Mouse (Mus musculus): ENCODE data around the gene Vat1l. TPM values are rescaled to one million over a fixed set of nuclear protein-coding genes. Genes with fewer than 3 reads are reported as not detected.
A peak's percentile ranks its signal among the peaks of the same experiment; 100 is the strongest.

Vat1l gene
- total and polyA plus RNA-seq, 3 experiments: not detected

- H3K27ac ChIP-seq (ENCODE audit: control insufficient read depth, low read depth, low read length): no peak overlapping the region
- H3K4me3 ChIP-seq (ENCODE audit: control insufficient read depth in 1 of 2, insufficient read depth in 1 of 2, low read depth in 2 of 2, low read length in 2 of 2): no peak overlapping the region
- H3K27me3 ChIP-seq (ENCODE audit: control insufficient read depth in 1 of 2, insufficient read depth in 2 of 2, low read length in 2 of 2): no peaks in the 10 kb centered on the region
- H3K9me3 ChIP-seq (replicated peaks; ENCODE audit: insufficient read depth, low read length): no peaks in the 10 kb centered on the region
- no peak for DNase-seq (ENCODE audit: low read depth, low spot score)
- no peak overlapping the region for H3K9ac ChIP-seq (ENCODE audit: control insufficient read depth, low read depth, low read length, poor library complexity, severe bottlenecking)
- H3K36me3 ChIP-seq (ENCODE audit: control insufficient read depth in 1 of 2, insufficient read depth in 2 of 2, low read length in 2 of 2): no peaks in the 10 kb centered on the region
- TF ChIP-seq RAD21 (IDR thresholded peaks at IDR 0.05; ENCODE audit: low read depth, low read length) (no peak), USF1 (IDR thresholded peaks at IDR 0.05; ENCODE audit: low read depth, low read length) (no peak), ZKSCAN1 (IDR thresholded peaks at IDR 0.05; ENCODE audit: low read depth, low read length) (no peak), POLR2AphosphoS5 (IDR thresholded peaks at IDR 0.05; ENCODE audit: borderline replicate concordance, low read depth, low read length) (no peak), CTCF (IDR thresholded peaks at IDR 0.05 in 2 of 3, conservative IDR thresholded peaks at IDR 0.05 in 1 of 3; ENCODE audit: control insufficient read depth in 1 of 3, insufficient read depth in 1 of 3, low read depth in 2 of 3, low read length in 3 of 3, poor library complexity in 1 of 3, severe bottlenecking in 1 of 3) (no peak), MYC (IDR thresholded peaks at IDR 0.05; ENCODE audit: low read depth, low read length) (no peak), SIN3A (IDR thresholded peaks at IDR 0.05; ENCODE audit: low read length) (no peak), RCOR1 (IDR thresholded peaks at IDR 0.05; ENCODE audit: low read depth, low read length) (no peak), MAZ (IDR thresholded peaks at IDR 0.05; ENCODE audit: low read depth, low read length) (no peak), NRF1 (IDR thresholded peaks at IDR 0.05; ENCODE audit: insufficient read depth, low read depth, low read length, poor library complexity, severe bottlenecking) (no peak), BHLHE40 (IDR thresholded peaks at IDR 0.05; ENCODE audit: borderline replicate concordance, low read depth, low read length) (no peak), GABPA (IDR thresholded peaks at IDR 0.05; ENCODE audit: low read depth, low read length) (no peak), MAFK (IDR thresholded peaks at IDR 0.05; ENCODE audit: borderline replicate concordance, low read depth, low read length) (no peak)
- no peaks in the 10 kb centered on the region; a peak in 1 of 4 replicates for H3K4me1 ChIP-seq (ENCODE audit: control insufficient read depth in 1 of 2, insufficient read depth in 2 of 2, low read length in 2 of 2)
- H3K79me2 ChIP-seq (ENCODE audit: control insufficient read depth, insufficient read depth, low read length, poor library complexity): no peaks in the 10 kb centered on the region
Observed at GRCm38 (mm10) chr8:114384189-114384588, 178.8 kb downstream of the Vat1l start.

GRCm38 (mm10) chr8:114387494-114387893, 182.1 kb downstream of the Vat1l start:
- no peak overlapping the region for H3K4me3 ChIP-seq (ENCODE audit: control insufficient read depth in 1 of 2, insufficient read depth in 1 of 2, low read depth in 2 of 2, low read length in 2 of 2)
- H3K79me2 ChIP-seq (ENCODE audit: control insufficient read depth, insufficient read depth, low read length, poor library complexity): no peaks in the 10 kb centered on the region
- no peaks in the 10 kb centered on the region; a peak in 1 of 4 replicates for H3K4me1 ChIP-seq (ENCODE audit: control insufficient read depth in 1 of 2, insufficient read depth in 2 of 2, low read length in 2 of 2)
- DNase-seq (ENCODE audit: low read depth, low spot score): peak; percentile 32
- no peaks in the 10 kb centered on the region for H3K36me3 ChIP-seq (ENCODE audit: control insufficient read depth in 1 of 2, insufficient read depth in 2 of 2, low read length in 2 of 2)
- no peaks in the 10 kb centered on the region for H3K9me3 ChIP-seq (replicated peaks; ENCODE audit: insufficient read depth, low read length)
- no peaks in the 10 kb centered on the region for H3K27me3 ChIP-seq (ENCODE audit: control insufficient read depth in 1 of 2, insufficient read depth in 2 of 2, low read length in 2 of 2)
- no peak overlapping the region for H3K27ac ChIP-seq (ENCODE audit: control insufficient read depth, low read depth, low read length)
- TF ChIP-seq UBTF (IDR thresholded peaks at IDR 0.05; ENCODE audit: borderline replicate concordance, insufficient read depth, low read depth, low read length) (no peak), USF2 (IDR thresholded peaks at IDR 0.05; ENCODE audit: borderline replicate concordance in 1 of 2, insufficient read depth in 1 of 2, low read depth in 1 of 2, low read length in 2 of 2) (no peak), JUND (IDR thresholded peaks at IDR 0.05; ENCODE audit: low read depth, low read length) (no peak), POLR2AphosphoS5 (IDR thresholded peaks at IDR 0.05; ENCODE audit: borderline replicate concordance, low read depth, low read length) (no peak), GABPA (IDR thresholded peaks at IDR 0.05; ENCODE audit: low read depth, low read length) (no peak), SMC3 (IDR thresholded peaks at IDR 0.05; ENCODE audit: low read depth, low read length) (no peak), NELFE (IDR thresholded peaks at IDR 0.05; ENCODE audit: low read depth, low read length) (no peak), BHLHE40 (IDR thresholded peaks at IDR 0.05; ENCODE audit: borderline replicate concordance, low read depth, low read length) (no peak), HCFC1 (IDR thresholded peaks at IDR 0.05; ENCODE audit: low read depth, low read length) (no peak), MYB (IDR thresholded peaks at IDR 0.05; ENCODE audit: low read depth, low read length) (no peak), ELF1 (IDR thresholded peaks at IDR 0.05; ENCODE audit: low read depth, low read length) (no peak), CHD2 (IDR thresholded peaks at IDR 0.05; ENCODE audit: low read length) (no peak), GATA1 (IDR thresholded peaks at IDR 0.05; ENCODE audit: low read depth, low read length) (peak; percentile 61), ZNF384 (IDR thresholded peaks at IDR 0.05; ENCODE audit: low read depth, low read length) (no peak), MAZ (IDR thresholded peaks at IDR 0.05; ENCODE audit: low read depth, low read length) (no peak), CHD1 (IDR thresholded peaks at IDR 0.05; ENCODE audit: low read depth, low read length) (no peak), SIN3A (IDR thresholded peaks at IDR 0.05; ENCODE audit: low read length) (no peak), TBP (IDR thresholded peaks at IDR 0.05; ENCODE audit: low read depth, low read length) (no peak), EP300 (IDR thresholded peaks at IDR 0.05; ENCODE audit: low read depth in 1 of 2, low read length in 2 of 2) (0 out of 4 replicates have a peak, but pooled peaks of 1 of the 2 experiments have one; percentile 30), E2F4 (IDR thresholded peaks at IDR 0.05; ENCODE audit: borderline replicate concordance, low read depth, low read length) (no peak), RAD21 (IDR thresholded peaks at IDR 0.05; ENCODE audit: low read depth, low read length) (no peak), ZKSCAN1 (IDR thresholded peaks at IDR 0.05; ENCODE audit: low read depth, low read length) (no peak), TCF12 (IDR thresholded peaks at IDR 0.05; ENCODE audit: low read depth, low read length) (no peak), USF1 (IDR thresholded peaks at IDR 0.05; ENCODE audit: low read depth, low read length) (0 out of 2 replicates have a peak, but pooled peaks have one; percentile 38)
- H3K9ac ChIP-seq (ENCODE audit: control insufficient read depth, low read depth, low read length, poor library complexity, severe bottlenecking): no peak overlapping the region
